Mouse (Mus musculus) brain, adult 10 weeks (tissue): ENCODE results near the gene Gm20422. TPM values are rescaled to one million over a fixed set of nuclear protein-coding genes. Genes with fewer than 3 reads are reported as not detected.

Experiments used
- polyA plus RNA-seq: library from polyadenylated mRNA; stranded (reverse); fragments of 350-450 nt; fragmentation: Illumina TruSeq; extraction: RNeasy Lipid Tissue Mini Kit (QIAGEN cat#74804); gene quantifications from one replicate; pipeline ENCODE4 v1.2.3, GENCODE M21; 2015; ENCODE audit warnings: low read depth, low replicate concordance

Gm20422 gene
- polyA plus RNA-seq, result 1.0 TPM

DNA sequence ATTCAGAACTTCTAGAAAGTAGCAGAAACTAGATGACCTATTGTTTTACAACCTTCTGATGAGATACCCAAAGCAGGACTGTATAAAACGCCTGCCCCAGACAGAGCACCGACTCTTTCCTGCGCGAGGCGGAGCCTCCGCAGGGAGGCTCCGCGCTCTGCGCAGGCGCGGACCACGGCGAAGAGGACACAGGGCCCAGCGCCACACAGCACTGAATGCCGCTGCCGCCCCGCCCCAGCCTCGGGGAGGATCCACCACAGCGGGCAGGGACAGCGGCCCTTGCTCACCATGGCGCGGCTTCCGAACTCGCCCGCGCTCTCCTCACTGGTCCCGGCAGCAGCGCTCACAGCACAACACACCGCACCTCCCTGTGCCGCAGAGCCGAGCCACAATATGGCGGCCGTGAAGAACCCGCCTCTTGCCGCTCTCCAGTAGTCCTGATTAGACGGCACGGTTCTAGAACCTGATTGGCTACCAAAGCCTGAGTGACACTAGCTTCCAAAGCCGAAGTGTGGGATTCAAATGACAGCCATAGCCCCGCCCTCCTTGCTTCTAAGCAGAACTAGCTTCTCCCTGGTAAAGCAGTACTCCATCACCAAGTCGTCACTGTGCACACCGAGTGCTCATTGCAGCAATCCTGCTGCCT lies at the start of gene Gm20422:
Gm20422 (minus strand) TSS at position 384 of the 646 bp plus-strand sequence.

DNA sequence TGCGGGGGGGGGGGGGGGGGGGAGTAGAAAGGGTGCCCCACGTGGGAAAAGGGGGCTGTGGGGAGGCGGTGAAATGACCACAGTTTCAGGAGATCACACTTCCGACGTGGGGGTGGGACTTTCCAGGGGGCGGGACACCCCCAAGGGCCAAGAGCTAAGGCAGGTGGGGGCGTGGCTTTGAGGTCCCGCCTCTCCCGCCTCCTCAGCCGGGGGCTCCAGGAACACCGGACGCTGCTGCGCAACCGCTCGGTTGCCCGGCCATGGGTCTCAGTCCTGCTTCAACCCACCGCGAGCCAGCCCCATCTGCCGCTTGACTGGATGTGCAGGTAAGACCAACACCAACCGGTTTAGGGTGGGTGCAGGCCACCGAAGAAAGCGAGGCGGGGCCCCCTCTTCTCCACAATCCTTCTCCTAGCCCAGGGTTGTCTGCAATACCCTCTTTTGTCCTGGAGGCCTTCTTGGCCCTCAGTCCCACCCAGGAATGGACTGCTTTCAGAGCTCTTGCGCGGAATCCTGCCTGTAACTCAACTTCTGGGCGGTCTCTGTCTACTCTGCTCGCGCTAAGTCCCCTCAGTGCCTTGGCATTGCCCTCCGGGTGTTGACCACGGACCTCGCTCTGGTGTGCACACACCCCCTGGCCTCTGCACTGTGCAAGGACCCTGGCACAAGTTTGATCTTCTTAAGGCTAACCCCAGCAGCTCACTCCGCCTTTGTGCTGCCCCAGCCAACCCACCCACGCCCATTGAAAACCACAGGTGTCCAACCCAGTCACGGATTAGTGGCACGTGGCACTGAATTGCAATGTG lies 47.9 kb upstream of the Gm20422 start, which contains the start of gene Lpar2:
Lpar2 (plus strand) TSS at position 44 of the 806 bp plus-strand sequence.

DNA sequence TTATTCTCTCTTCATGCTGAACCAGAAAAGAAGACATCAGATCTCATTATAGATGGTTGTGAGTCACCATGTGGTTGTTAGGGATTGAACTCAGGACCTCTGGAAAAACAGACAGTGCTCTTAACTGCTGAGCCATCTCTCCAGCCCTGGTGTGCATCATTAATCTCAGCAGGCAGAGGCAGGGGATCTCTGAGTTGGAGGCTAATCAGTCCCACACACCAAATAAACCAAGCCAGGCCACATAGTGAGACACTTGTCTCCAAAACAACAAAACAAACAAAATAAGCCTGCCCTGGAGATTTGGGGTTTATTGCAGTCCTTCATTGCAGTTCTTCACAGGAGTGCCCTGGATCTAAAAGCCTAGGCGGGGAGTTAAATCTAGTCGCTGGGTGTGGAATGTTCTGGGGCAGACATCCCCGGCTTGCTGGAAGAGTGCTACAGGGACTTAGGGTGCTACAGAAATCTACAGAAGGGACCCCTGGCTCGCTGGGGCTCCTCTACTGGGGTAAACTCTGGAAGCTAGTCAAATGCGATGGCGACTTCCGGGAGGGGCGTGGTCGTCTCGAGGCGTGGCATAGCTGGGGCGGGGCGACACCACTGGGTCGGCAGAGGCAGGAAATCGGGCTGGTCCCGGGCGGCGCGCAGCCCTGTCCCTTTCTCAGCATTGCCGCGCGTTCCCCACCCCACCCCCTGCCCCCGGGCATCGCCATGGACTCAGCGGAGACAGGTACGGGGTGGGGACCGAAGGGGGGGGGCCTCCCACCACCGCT lies 33.6 kb upstream of the Gm20422 start, which contains the start of gene Gmip:
Gmip (plus strand) TSS at position 586 of the 770 bp plus-strand sequence.

DNA sequence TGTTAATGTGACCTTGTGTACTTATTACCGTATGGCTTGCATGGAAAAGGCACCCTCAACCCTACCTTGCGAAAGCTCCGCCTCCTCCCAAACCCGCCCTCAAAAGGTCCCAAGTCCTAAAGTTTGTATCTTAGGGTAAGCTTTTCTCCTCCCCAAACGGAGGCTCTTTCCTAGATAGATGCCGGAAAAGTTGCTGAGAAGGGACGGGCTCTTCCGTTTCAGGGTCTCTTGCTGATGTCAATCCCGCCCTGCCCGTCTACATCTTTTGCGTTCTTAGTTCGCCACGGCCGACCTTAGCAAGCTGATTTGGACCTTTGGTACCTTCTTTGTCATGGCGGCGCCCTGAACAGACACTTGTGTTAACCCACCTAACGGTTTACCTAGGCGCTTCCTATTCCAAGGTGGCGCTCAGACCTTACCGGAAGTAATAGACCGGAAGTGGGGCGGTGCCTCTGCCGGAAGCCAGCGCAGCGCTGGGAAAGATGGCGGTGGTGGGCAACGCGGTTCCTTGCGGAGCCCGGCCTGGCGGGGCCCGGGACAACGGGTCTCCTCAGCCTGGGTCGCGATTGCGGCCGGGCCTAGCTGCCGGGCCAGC lies 16.2 kb upstream of the Gm20422 start, which contains the start of the genes Atp13a1 and Zfp866:
Atp13a1 (plus strand) TSS at position 391 of the 595 bp plus-strand sequence.
Zfp866 (minus strand) TSS at position 406 of the 595 bp plus-strand sequence.

DNA sequence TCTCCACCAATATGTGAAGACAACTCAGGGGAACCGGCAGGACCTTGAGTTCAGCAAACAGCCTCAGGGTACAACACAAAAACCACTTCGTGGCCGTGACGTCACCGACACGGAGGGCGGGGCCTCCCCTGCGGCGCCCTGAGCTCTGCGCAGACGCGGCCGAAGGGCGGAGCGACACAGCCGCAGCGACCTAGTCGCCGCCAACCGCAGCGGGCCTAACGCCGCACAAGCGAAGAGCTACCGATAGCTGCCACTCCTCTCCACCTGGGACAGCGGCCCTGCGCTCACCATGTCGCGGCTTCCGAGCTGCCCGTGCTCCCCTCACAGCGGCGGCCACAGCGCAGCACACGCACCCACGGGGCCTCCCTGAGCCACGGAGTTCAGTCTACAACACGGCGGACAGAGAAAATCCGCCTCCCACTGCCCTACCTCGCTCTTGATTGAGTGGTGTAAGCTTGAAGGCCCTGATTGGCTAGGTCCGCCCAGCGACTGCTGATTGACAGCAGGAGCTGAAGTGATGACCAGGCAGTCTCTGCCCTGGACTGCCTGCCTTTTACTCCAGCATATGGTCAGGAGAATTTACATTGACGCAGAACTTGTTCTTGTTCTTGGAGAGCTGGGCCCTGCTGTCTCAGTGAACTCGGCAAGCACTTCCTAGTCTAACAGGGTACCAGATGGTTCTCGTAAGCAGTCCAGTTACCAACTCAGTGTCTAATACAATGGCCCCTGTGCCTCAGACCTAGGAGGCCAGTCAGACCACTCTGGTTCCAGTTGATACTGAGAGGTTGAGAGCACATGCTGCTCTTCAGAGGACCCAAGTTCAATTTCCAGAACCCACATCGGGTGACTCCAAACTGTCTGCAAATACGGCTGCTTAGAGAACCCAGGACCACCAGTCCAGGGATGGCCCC lies 24.9 kb downstream of the Gm20422 start, which contains the start of gene Zfp963:
Zfp963 (minus strand) TSS at position 427 of the 911 bp plus-strand sequence.

DNA sequence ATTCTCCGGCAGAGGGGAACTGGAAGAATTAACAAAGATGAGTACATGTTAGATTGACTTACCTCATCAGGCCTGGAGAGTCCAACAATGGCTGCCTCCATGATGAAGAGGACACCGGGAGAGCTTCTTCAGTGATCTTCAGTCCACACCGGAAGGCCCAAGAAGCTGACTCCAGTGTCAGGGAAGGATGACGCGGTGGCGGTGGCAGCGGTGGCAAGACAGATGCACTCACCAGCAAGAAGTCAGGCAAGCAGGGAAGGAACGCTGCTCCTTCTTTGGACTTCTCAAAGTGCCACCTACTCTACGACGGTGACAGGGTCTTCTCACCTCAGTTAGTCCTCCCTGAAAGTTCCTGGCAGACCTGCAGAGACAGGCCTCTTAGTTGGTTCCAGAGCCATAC lies 64.1 kb downstream of the Gm20422 start, which contains the start of gene Zfp869:
Zfp869 (minus strand) TSS at position 101 of the 400 bp plus-strand sequence.

Other genes starting within 250 kb of the Gm20422 start
- gene Zfp868, start 149.3 kb downstream of the Gm20422 start, polyA plus RNA-seq, result 20.2 TPM
- 4.7 TPM for gene Zfp964, start 120.4 kb downstream of the Gm20422 start, polyA plus RNA-seq
- 26.2 TPM for gene Zfp869, start 64.2 kb downstream of the Gm20422 start, polyA plus RNA-seq
- gene Zfp963, start 24.9 kb downstream of the Gm20422 start, polyA plus RNA-seq, result 4.8 TPM
- gene Atp13a1, start 16.3 kb upstream of the Gm20422 start, polyA plus RNA-seq, result 25.3 TPM
- gene Zfp866, start 16.3 kb upstream of the Gm20422 start, polyA plus RNA-seq, result 21.1 TPM
- 11.2 TPM for gene Gmip, start 33.8 kb upstream of the Gm20422 start, polyA plus RNA-seq
- gene Lpar2, start 47.5 kb upstream of the Gm20422 start, polyA plus RNA-seq, result 0.27 TPM
- 23.2 TPM for gene Pbx4, start 57.6 kb upstream of the Gm20422 start, polyA plus RNA-seq
- gene Cilp2, start 112.8 kb upstream of the Gm20422 start, polyA plus RNA-seq, result 0.22 TPM
- gene Tssk6, start 127.3 kb upstream of the Gm20422 start, polyA plus RNA-seq, result not detected
- 228 TPM for gene Ndufa13, start 127.7 kb upstream of the Gm20422 start, polyA plus RNA-seq
- gene Yjefn3, start 127.8 kb upstream of the Gm20422 start, polyA plus RNA-seq, result 14.3 TPM
- gene Gatad2a, start 221.5 kb upstream of the Gm20422 start, polyA plus RNA-seq, result 17.6 TPM